Mouse (Mus musculus): ENCODE results near the gene Rab27a. TPM values are rescaled to one million over a fixed set of nuclear protein-coding genes. Genes with fewer than 3 reads are reported as not detected.

Rab27a gene
- total RNA-seq, 2 experiments from 2014 or later, result 14.5 to 17.3 TPM

- no peak for TF ChIP-seq CTCF (conservative IDR thresholded peaks at IDR 0.05)
- H3K4me3 ChIP-seq, result no peak overlapping the region
- no peak for DNase-seq (ENCODE audit: low spot score in 2 of 2)
- H3K27ac ChIP-seq, result no peak overlapping the region
Measured at GRCm38 (mm10) chr9:73085845-73086244, 41.2 kb downstream of the Rab27a start.

GRCm38 (mm10) chr9:73087121-73087520 lies 42.5 kb downstream of the Rab27a start:
- no peak for DNase-seq (ENCODE audit: low spot score in 2 of 2)
- no peak overlapping the region for H3K27ac ChIP-seq
- no peak for TF ChIP-seq CTCF (conservative IDR thresholded peaks at IDR 0.05)
- no peak overlapping the region for H3K4me3 ChIP-seq

GRCm38 (mm10) chr9:73087581-73087980 lies 42.9 kb downstream of the Rab27a start:
- H3K27ac ChIP-seq, result no peak overlapping the region
- H3K4me3 ChIP-seq, result no peak overlapping the region
- no peak for TF ChIP-seq CTCF (conservative IDR thresholded peaks at IDR 0.05)
- no peak for DNase-seq (ENCODE audit: low spot score in 2 of 2)

- no peak for TF ChIP-seq CTCF (conservative IDR thresholded peaks at IDR 0.05)
- H3K4me3 ChIP-seq, result no peak overlapping the region
- no peak for DNase-seq (ENCODE audit: low spot score in 2 of 2)
- no peak overlapping the region for H3K27ac ChIP-seq
Measured at GRCm38 (mm10) chr9:73089222-73089920, 44.7 kb downstream of the Rab27a start.

GRCm38 (mm10) chr9:73090121-73090520 lies 45.5 kb downstream of the Rab27a start:
- no peak for DNase-seq (ENCODE audit: low spot score in 2 of 2)
- Histone ChIP-seq H3K4me3 (no peak overlapping the region), H3K27ac (no peak overlapping the region)
- peak; percentile 37 for TF ChIP-seq CTCF (conservative IDR thresholded peaks at IDR 0.05)

- Histone ChIP-seq H3K4me3 (no peak overlapping the region), H3K27ac (no peak overlapping the region)
- peak; percentile 94 for TF ChIP-seq CTCF (conservative IDR thresholded peaks at IDR 0.05)
- peak; percentile 55 to 66 for DNase-seq (ENCODE audit: low spot score in 2 of 2)
Measured at GRCm38 (mm10) chr9:73091747-73092146, 47.1 kb downstream of the Rab27a start.

GRCm38 (mm10) chr9:73094580-73094979 lies 49.9 kb downstream of the Rab27a start:
- H3K4me3 ChIP-seq, result peak overlapping the region; percentile 8; the same call in 1 of the 2 replicates
- no peak for TF ChIP-seq CTCF (conservative IDR thresholded peaks at IDR 0.05)
- no peak for DNase-seq (ENCODE audit: low spot score in 2 of 2)
- 0 out of 2 replicates have a peak overlapping the region, but pooled peaks have one; percentile 32 for H3K27ac ChIP-seq

GRCm38 (mm10) chr9:73097898-73098297 lies 53.2 kb downstream of the Rab27a start:
- Histone ChIP-seq H3K4me3 (no peak overlapping the region), H3K27ac (no peak overlapping the region)
- TF ChIP-seq CTCF (conservative IDR thresholded peaks at IDR 0.05), result no peak
- no peak for DNase-seq (ENCODE audit: low spot score in 2 of 2)

GRCm38 (mm10) chr9:73101536-73101935 lies 56.9 kb downstream of the Rab27a start, which contains the start of gene Khdc3:
Gene Khdc3 (plus strand): TSS chr9:73101836.
- no peak for DNase-seq (ENCODE audit: low spot score in 2 of 2)
- H3K27ac ChIP-seq, result no peak within 1 kb of the TSS
- H3K4me3 ChIP-seq, result no peak within 1 kb of the TSS
- no peak for TF ChIP-seq CTCF (conservative IDR thresholded peaks at IDR 0.05)

- peak within 1 kb of the TSS; percentile 54 for H3K4me3 ChIP-seq
- no peak for TF ChIP-seq CTCF (conservative IDR thresholded peaks at IDR 0.05)
- DNase-seq (ENCODE audit: low spot score in 2 of 2), result no peak
- H3K27ac ChIP-seq, result peak within 1 kb of the TSS; percentile 78
Measured at GRCm38 (mm10) chr9:73102181-73102580, 57.5 kb downstream of the Rab27a start, which contains the start of gene Gm20509. Gene Gm20509 (plus strand): TSS chr9:73102470.

GRCm38 (mm10) chr9:73103159-73103879 lies 58.7 kb downstream of the Rab27a start:
- no peak for DNase-seq (ENCODE audit: low spot score in 2 of 2)
- H3K27ac ChIP-seq, result peak overlapping the region; percentile 78
- H3K4me3 ChIP-seq, result peak overlapping the region; percentile 54
- no peak for TF ChIP-seq CTCF (conservative IDR thresholded peaks at IDR 0.05)

- Histone ChIP-seq H3K4me3 (peak overlapping the region; percentile 54), H3K27ac (peak overlapping the region; percentile 78)
- no peak for TF ChIP-seq CTCF (conservative IDR thresholded peaks at IDR 0.05)
- no peak for DNase-seq (ENCODE audit: low spot score in 2 of 2)
Measured at GRCm38 (mm10) chr9:73103880-73104198, 59.2 kb downstream of the Rab27a start.

- DNase-seq (ENCODE audit: low spot score in 2 of 2), result no peak
- Histone ChIP-seq H3K4me3 (no peak overlapping the region), H3K27ac (peak overlapping the region; percentile 82)
- no peak for TF ChIP-seq CTCF (conservative IDR thresholded peaks at IDR 0.05)
Measured at GRCm38 (mm10) chr9:73105141-73105540, 60.5 kb downstream of the Rab27a start.

- Histone ChIP-seq H3K4me3 (no peak overlapping the region), H3K27ac (peak overlapping the region; percentile 82)
- no peak for DNase-seq (ENCODE audit: low spot score in 2 of 2)
- no peak for TF ChIP-seq CTCF (conservative IDR thresholded peaks at IDR 0.05)
Measured at GRCm38 (mm10) chr9:73105771-73106170, 61.1 kb downstream of the Rab27a start.
